ENCODE assay signal across 8 mouse cellular contexts in genomic region chr2:77073930-77074329, GRCm38 (mm10).
DNase-seq lines count a peak whose midpoint lies in the region; ATAC-seq and TF ChIP-seq lines count a peak whose summit lies in the region.

No protein-coding gene starts in this region.

- no peak overlapping the region for H3K9ac ChIP-seq in heart, adult 2 months (ENCODE audit: low read depth, low read length)
- no peak overlapping the region for H3K9ac ChIP-seq in forebrain, embryonic 14.5 days (ENCODE audit: low read length)

- no peak overlapping the region for H3K4me2 ChIP-seq in forebrain, embryonic 14.5 days (ENCODE audit: low read length)

- no peak for TF ChIP-seq CTCF in heart, adult 2 months (IDR thresholded peaks at IDR 0.05)

- no peaks in the 10 kb centered on the region; the same call in 1 of the 2 replicates for H3K4me1 ChIP-seq in heart, adult 2 months (ENCODE audit: control insufficient read depth, insufficient read depth, low read length)
- H3K4me1 ChIP-seq in forebrain, embryonic 14.5 days (ENCODE audit: control insufficient read depth, insufficient read depth, low read length) = no peaks in the 10 kb centered on the region

- TF ChIP-seq POLR2A in heart, adult 2 months (IDR thresholded peaks at IDR 0.05; ENCODE audit: insufficient read depth, low read depth, low read length) = no peak

- no peaks in the 10 kb centered on the region for H3K27me3 ChIP-seq in heart, adult 2 months (ENCODE audit: control insufficient read depth, insufficient read depth, low read length)
- no peaks in the 10 kb centered on the region for H3K27me3 ChIP-seq in forebrain, embryonic 14.5 days (replicated peaks; ENCODE audit: control insufficient read depth, insufficient read depth, low read length)

- WGBS in heart, adult 2 months = 45% methylated on average over 5 of the region's 5 CpGs
- WGBS in forebrain, embryonic 14.5 days = 30% methylated on average over 5 of the region's 5 CpGs

- no peaks in the 10 kb centered on the region for H3K79me2 ChIP-seq in heart, adult 2 months (replicated peaks; ENCODE audit: control insufficient read depth, insufficient read depth, low read length)

- intact Hi-C loops in heart, adult 2 months (cut with DNase I) = no loop called here

- ATAC-seq in forebrain, embryonic 14.5 days = peak; percentile 80
- no peak for ATAC-seq in megakaryocyte-erythroid progenitor cell, adult 5-6 weeks (replicated peaks; ENCODE audit: low FRiP score, low TSS enrichment, poor library complexity, severe bottlenecking)
- ATAC-seq in inflammation-experienced regulatory T-cells, adult 6 months = no peak

- no peaks in the 10 kb centered on the region for H3K9me3 ChIP-seq in forebrain, embryonic 14.5 days (replicated peaks; ENCODE audit: control insufficient read depth, low read length)

- no peak overlapping the region for H3K4me3 ChIP-seq in heart, adult 2 months
- no peak overlapping the region for H3K4me3 ChIP-seq in forebrain, embryonic 14.5 days (ENCODE audit: low read depth, low read length)

- H3K27ac ChIP-seq in heart, adult 2 months = no peak overlapping the region
- no peak overlapping the region for H3K27ac ChIP-seq in forebrain, embryonic 14.5 days (ENCODE audit: low read depth, low read length)

- peaks cover 4% of the 10 kb centered on the region for H3K36me3 ChIP-seq in heart, adult 2 months (ENCODE audit: control insufficient read depth, insufficient read depth, low read length)
- H3K36me3 ChIP-seq in forebrain, embryonic 14.5 days (ENCODE audit: control insufficient read depth, insufficient read depth, low read length) = no peaks in the 10 kb centered on the region

- DNase-seq in heart, adult 2 months = peak; percentile 25 to 39
- DNase-seq in heart, postnatal 4 days = no peak
- peak; percentile 18 for DNase-seq in ovary, postnatal 36 days (ENCODE audit: low spot score)
- no peak for DNase-seq in ovary, postnatal 10 days (ENCODE audit: low spot score)
- peak; percentile 63 for DNase-seq in forebrain, embryonic 14.5 days (ENCODE audit: low spot score)
- DNase-seq in right cerebral cortex, adult 2 months (ENCODE audit: low spot score in 2 of 2) = peak; percentile 10 to 30

- TF ChIP-seq EP300 in heart, adult 2 months (IDR thresholded peaks at IDR 0.05; ENCODE audit: insufficient read depth, low read depth, low read length) = no peak

Comparison
In these comparisons a context has a peak if more than half of its experiments do, and no peak if none do; other contexts are left out.
1. DNase-seq: peak in heart, adult 2 months (2 of 2), ovary, postnatal 36 days (single experiment), forebrain, embryonic 14.5 days (single experiment) and right cerebral cortex, adult 2 months (2 of 2); none in heart, postnatal 4 days (single experiment) and ovary, postnatal 10 days (single experiment).